Mouse (Mus musculus): ENCODE results near the gene Dpm2. TPM values are rescaled to one million over a fixed set of nuclear protein-coding genes. Genes with fewer than 3 reads are reported as not detected.

Gene Dpm2
- polyA plus RNA-seq, 1 experiment from 2014 or later, result 111 TPM

DNA sequence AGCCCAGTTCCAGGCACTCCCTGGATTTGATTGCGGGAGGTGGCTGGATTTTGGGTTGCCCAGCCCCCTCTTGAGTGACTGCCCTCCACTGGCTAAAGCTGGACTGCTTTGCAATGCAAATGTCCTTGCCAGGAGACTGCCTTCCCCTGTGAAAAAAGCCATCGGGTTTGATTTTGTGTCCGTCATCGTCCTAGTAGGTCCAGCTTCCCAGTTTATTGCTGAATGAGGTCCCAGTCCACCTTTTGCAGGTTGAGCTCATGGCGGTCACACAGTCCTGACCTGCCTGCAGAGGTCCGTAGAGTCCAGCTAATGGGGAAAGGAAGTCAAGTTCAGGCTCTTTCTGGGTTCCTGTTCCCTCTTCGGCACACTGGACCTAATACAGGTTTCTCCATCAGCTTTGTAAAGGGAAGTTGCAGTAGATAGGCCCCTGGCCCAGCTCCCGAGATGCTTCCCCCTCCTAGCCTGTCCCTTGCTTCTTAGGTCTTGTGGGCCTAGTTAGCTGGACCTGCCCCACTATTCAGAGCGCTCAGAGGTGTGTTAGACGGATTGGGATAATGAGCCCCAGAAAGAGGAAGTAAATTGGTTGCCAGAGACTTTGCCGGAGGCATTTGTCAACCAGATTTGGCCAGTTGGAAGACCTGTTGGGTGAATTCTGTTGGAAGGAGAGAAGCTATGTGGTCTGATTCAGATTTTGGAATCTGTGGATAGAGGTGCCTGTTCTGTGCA is 33.9 kb upstream of the Dpm2 start:
- peak overlapping the region; percentile 96 for H3K27ac ChIP-seq (replicated peaks)
- H3K36me3 ChIP-seq (replicated peaks), result 0 out of 2 replicates have a peak, but pooled peaks cover 4% of the 10 kb centered on the region
- 2% methylated on average over 11 of the region's 11 CpGs for WGBS
- H3K4me1 ChIP-seq, result peaks cover 79% of the 10 kb centered on the region
- peak overlapping the region; percentile 80 for H3K4me3 ChIP-seq
- DNase-seq (ENCODE audit: low spot score), result peak; percentile 53
- no peaks in the 10 kb centered on the region for H3K9me3 ChIP-seq
- no peaks in the 10 kb centered on the region for H3K27me3 ChIP-seq (replicated peaks; ENCODE audit: low read depth, poor library complexity, severe bottlenecking)

DNA sequence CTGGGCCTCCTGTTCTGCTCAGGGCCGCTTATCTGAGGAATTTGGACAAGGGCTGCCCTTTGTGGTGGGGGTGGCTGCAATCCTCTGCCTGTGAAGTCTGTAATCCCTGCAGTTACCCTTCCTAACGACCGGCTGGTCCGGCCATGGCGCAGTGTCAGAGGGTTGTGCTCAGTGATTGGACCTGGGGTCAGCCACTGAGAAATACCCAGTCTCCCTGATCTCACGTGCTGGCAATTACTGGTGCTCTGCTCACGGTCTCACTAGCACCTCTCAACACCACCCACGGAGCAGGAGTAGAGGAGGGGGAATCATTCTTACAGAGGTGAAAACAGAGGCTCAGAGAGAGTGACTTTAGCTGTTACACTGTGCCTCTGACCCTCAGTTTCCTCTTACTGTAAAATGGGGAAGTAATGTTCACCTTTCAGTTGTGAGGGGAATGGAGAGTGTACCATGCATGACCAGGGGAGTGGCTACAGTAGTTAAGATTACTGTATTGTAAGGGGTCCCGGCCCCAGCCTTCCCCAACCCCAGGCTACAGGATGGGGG is 33.2 kb upstream of the Dpm2 start:
- Histone ChIP-seq H3K27ac (replicated peaks) (peak overlapping the region; percentile 96), H3K9me3 (no peaks in the 10 kb centered on the region), H3K4me1 (peaks cover 81% of the 10 kb centered on the region), H3K36me3 (replicated peaks) (0 out of 2 replicates have a peak, but pooled peaks cover 4% of the 10 kb centered on the region), H3K27me3 (replicated peaks; ENCODE audit: low read depth, poor library complexity, severe bottlenecking) (no peaks in the 10 kb centered on the region), H3K4me3 (peak overlapping the region; percentile 80)
- DNase-seq (ENCODE audit: low spot score), result no peak
- WGBS, result 8% methylated on average over 9 of the region's 9 CpGs

DNA sequence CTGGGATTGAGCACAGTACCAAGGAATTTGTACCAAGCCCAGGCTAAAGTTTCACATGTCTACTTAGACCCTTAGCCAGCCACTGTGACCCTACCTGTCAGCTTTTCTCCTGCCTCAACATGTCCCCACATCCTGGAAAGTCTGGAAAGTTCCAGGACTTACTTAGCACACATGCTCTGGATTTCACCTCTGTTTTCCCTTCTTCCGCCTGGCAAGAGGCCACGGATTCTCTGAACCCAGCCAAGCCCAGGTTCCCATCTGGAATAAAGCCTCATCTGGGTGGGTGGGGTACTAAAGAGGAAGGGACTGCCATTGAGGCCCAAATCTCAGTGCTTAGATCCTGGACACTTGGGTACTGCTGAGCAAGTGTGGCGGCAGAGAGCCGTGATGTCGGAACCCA is 32.7 kb upstream of the Dpm2 start:
- Histone ChIP-seq H3K36me3 (replicated peaks) (peaks cover 5% of the 10 kb centered on the region), H3K4me1 (peaks cover 81% of the 10 kb centered on the region), H3K27ac (replicated peaks) (peak overlapping the region; percentile 96), H3K27me3 (replicated peaks; ENCODE audit: low read depth, poor library complexity, severe bottlenecking) (no peaks in the 10 kb centered on the region), H3K9me3 (no peaks in the 10 kb centered on the region), H3K4me3 (peak overlapping the region; percentile 80)
- 80% methylated on average over 5 of the region's 5 CpGs for WGBS
- no peak for DNase-seq (ENCODE audit: low spot score)

DNA sequence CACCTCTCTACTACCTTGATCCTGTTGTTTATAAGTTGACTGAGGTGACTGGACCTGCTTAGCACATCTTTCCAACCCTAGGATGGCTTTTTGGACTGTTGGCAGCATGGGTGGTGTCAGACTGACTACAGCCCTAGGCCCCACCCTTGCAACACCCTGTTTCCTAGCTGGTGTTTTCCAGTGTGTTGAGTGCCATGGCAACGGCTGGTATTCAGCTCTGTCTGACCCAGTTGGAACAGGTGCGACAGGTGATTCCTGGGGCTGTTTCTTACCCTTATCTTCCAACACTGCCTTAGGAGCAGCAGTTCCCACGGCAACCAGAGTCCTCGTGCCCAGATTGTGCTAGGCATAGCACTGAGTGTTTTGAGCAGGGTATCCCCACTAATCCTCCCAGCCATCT is 32.2 kb upstream of the Dpm2 start:
- no peak overlapping the region for H3K27ac ChIP-seq (replicated peaks)
- H3K36me3 ChIP-seq (replicated peaks), result peaks cover 10% of the 10 kb centered on the region
- H3K27me3 ChIP-seq (replicated peaks; ENCODE audit: low read depth, poor library complexity, severe bottlenecking), result no peaks in the 10 kb centered on the region
- 73% methylated on average over 4 of the region's 4 CpGs for WGBS
- peaks cover 75% of the 10 kb centered on the region for H3K4me1 ChIP-seq
- DNase-seq (ENCODE audit: low spot score), result no peak
- H3K9me3 ChIP-seq, result no peaks in the 10 kb centered on the region
- H3K4me3 ChIP-seq, result peak overlapping the region; percentile 80

DNA sequence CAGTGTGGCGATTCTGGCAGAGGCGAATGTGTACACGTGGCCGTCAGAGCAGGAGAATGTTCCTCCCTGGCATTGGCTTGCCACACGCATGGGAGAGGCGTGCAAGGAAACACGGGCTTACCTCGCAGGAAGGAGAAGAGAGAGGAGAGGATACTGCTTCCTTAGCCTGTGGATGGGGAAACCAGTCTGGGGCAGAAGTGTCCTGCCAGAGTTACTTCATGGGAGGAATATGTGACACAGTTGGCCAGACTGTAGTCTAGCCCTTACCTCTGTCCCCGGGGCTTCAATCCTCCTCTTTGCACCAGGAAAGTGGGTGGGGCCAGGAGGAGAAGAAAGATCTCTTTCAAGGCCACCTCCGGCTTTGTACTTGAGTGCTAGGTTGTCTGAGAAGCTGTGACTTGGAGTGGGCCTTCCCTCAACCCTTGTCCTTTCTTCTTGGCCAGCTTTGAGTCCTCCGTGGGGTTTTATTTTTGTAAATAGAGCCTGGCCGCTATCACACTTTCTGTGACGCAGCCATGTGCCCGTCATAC is 31.1 kb upstream of the Dpm2 start:
- Histone ChIP-seq H3K4me1 (peaks cover 65% of the 10 kb centered on the region), H3K27ac (replicated peaks) (peak overlapping the region; percentile 52), H3K9me3 (no peaks in the 10 kb centered on the region), H3K27me3 (replicated peaks; ENCODE audit: low read depth, poor library complexity, severe bottlenecking) (no peaks in the 10 kb centered on the region), H3K36me3 (replicated peaks) (peaks cover 19% of the 10 kb centered on the region), H3K4me3 (peak overlapping the region; percentile 80)
- 77% methylated on average over 14 of the region's 14 CpGs for WGBS
- no peak for DNase-seq (ENCODE audit: low spot score)

- 92% methylated on average over 2 of the region's 2 CpGs for WGBS
- Histone ChIP-seq H3K9me3 (no peaks in the 10 kb centered on the region), H3K27me3 (replicated peaks; ENCODE audit: low read depth, poor library complexity, severe bottlenecking) (no peaks in the 10 kb centered on the region), H3K4me3 (no peak overlapping the region), H3K27ac (replicated peaks) (no peak overlapping the region), H3K36me3 (replicated peaks) (peaks cover 35% of the 10 kb centered on the region), H3K4me1 (peaks cover 50% of the 10 kb centered on the region)
- no peak for DNase-seq (ENCODE audit: low spot score)
Measured at GRCm38 (mm10) chr2:32541333-32541908, 29.2 kb upstream of the Dpm2 start.

- WGBS, result 92% methylated on average over 4 of the region's 4 CpGs
- Histone ChIP-seq H3K9me3 (no peaks in the 10 kb centered on the region), H3K4me3 (no peak overlapping the region), H3K27ac (replicated peaks) (no peak overlapping the region), H3K27me3 (replicated peaks; ENCODE audit: low read depth, poor library complexity, severe bottlenecking) (no peaks in the 10 kb centered on the region), H3K36me3 (replicated peaks) (peaks cover 41% of the 10 kb centered on the region), H3K4me1 (peaks cover 46% of the 10 kb centered on the region)
- no peak for DNase-seq (ENCODE audit: low spot score)
Measured at GRCm38 (mm10) chr2:32541986-32542573, 28.6 kb upstream of the Dpm2 start.

- H3K27ac ChIP-seq (replicated peaks), result no peak overlapping the region
- 96% methylated on average over 3 of the region's 3 CpGs for WGBS
- peaks cover 51% of the 10 kb centered on the region for H3K36me3 ChIP-seq (replicated peaks)
- DNase-seq (ENCODE audit: low spot score), result no peak
- no peaks in the 10 kb centered on the region for H3K27me3 ChIP-seq (replicated peaks; ENCODE audit: low read depth, poor library complexity, severe bottlenecking)
- H3K9me3 ChIP-seq, result no peaks in the 10 kb centered on the region
- H3K4me3 ChIP-seq, result no peak overlapping the region
- peaks cover 45% of the 10 kb centered on the region for H3K4me1 ChIP-seq
Measured at GRCm38 (mm10) chr2:32543031-32543449, 27.6 kb upstream of the Dpm2 start.

DNA sequence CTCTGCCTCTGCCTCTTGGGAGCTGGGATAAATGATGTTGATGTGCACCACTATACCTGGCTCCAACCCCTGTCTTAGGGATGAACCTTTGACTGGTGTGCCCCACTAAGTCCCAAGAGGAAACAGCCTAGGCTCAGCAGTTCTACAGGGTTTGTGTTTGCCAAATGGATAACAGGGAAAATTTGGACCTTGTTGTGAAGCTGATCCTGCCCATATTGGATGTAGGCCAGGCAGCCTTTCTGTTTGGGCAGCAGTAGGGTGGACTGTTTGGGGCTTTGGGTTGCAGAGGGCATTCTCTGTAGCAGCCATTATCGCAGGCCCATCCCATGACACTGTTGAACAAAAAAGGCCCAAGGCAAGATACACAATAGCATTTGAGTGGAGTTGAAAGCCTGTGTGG is 23.7 kb upstream of the Dpm2 start:
- Histone ChIP-seq H3K9me3 (no peaks in the 10 kb centered on the region), H3K4me1 (peaks cover 50% of the 10 kb centered on the region), H3K27me3 (replicated peaks; ENCODE audit: low read depth, poor library complexity, severe bottlenecking) (no peaks in the 10 kb centered on the region), H3K27ac (replicated peaks) (no peak overlapping the region), H3K36me3 (replicated peaks) (peaks cover 77% of the 10 kb centered on the region), H3K4me3 (no peak overlapping the region)
- no peak for DNase-seq (ENCODE audit: low spot score)
- WGBS, result 86% methylated on average over 1 of the region's 1 CpGs

GRCm38 (mm10) chr2:32547380-32547779 is 23.3 kb upstream of the Dpm2 start:
- Histone ChIP-seq H3K36me3 (replicated peaks) (peaks cover 77% of the 10 kb centered on the region), H3K9me3 (no peaks in the 10 kb centered on the region), H3K27me3 (replicated peaks; ENCODE audit: low read depth, poor library complexity, severe bottlenecking) (no peaks in the 10 kb centered on the region), H3K27ac (replicated peaks) (no peak overlapping the region), H3K4me1 (peaks cover 48% of the 10 kb centered on the region), H3K4me3 (no peak overlapping the region)
- 85% methylated on average over 5 of the region's 5 CpGs for WGBS
- DNase-seq (ENCODE audit: low spot score), result no peak

DNA sequence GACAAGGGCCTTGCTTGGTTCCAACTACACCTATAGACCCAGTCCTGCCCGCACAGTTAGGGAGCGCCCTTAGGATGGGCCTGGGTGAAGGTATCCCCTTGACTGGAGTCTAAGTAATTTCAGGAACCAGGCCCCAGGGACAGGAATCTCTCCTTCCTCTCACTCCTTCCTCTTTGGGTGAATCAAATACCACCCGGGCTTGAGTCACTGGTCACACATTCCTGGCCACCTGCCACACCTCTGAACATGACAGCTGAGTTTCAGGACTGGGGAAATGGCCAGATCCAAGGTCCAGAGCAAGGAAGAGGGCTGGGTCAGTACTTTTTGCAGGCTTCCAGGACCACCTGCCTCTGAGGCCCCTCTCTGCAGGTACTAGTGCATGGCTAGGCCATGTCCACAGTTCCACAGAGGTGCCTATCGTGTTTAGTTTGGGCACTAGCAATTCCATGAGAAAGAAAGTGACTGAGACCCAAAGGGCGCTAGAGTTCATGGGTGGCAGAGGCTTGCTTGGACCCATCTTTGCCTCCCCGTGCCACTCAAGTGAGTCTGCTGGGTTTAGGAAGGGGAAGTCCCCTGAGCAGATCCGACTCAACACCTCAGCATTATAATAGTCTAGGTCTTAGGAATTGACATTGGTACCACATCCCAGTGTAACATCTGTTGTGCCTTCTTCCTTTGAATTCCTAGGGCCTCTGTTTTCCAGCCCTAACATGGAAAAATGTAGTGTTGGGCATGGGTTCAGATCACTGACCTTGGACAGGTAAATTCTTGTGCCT is 22.5 kb upstream of the Dpm2 start:
- DNase-seq (ENCODE audit: low spot score), result no peak
- no peaks in the 10 kb centered on the region for H3K27me3 ChIP-seq (replicated peaks; ENCODE audit: low read depth, poor library complexity, severe bottlenecking)
- H3K36me3 ChIP-seq (replicated peaks), result peaks cover 74% of the 10 kb centered on the region
- H3K9me3 ChIP-seq, result no peaks in the 10 kb centered on the region
- peaks cover 46% of the 10 kb centered on the region for H3K4me1 ChIP-seq
- H3K4me3 ChIP-seq, result no peak overlapping the region
- 94% methylated on average over 7 of the region's 7 CpGs for WGBS
- H3K27ac ChIP-seq (replicated peaks), result no peak overlapping the region

DNA sequence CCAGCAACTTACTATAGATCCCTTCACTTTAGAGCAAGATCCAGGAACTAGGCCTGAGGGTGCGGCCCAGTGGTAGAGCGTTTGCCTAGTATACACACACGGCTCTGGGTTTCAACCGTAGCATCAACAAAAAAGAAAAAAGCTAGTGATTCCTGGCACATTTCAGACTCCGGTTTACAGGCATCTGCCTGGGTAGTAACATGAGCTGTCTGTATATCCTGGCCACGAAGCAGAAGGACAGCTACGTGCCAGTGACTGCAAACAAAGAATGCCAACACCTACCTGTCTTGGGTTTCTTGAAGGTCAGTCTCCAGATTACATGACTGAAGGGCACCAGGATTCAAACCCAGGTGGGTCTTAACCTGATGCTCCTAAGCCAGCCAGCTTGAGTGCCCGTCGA is 21.5 kb upstream of the Dpm2 start:
- peaks cover 68% of the 10 kb centered on the region for H3K36me3 ChIP-seq (replicated peaks)
- no peak for DNase-seq (ENCODE audit: low spot score)
- peak overlapping the region; percentile 71 for H3K27ac ChIP-seq (replicated peaks)
- H3K27me3 ChIP-seq (replicated peaks; ENCODE audit: low read depth, poor library complexity, severe bottlenecking), result no peaks in the 10 kb centered on the region
- peaks cover 46% of the 10 kb centered on the region for H3K4me1 ChIP-seq
- H3K9me3 ChIP-seq, result no peaks in the 10 kb centered on the region
- no peak overlapping the region for H3K4me3 ChIP-seq
- WGBS, result 81% methylated on average over 9 of the region's 9 CpGs
